Mouse (Mus musculus): ENCODE results near the gene Ttc6. TPM values are rescaled to one million over a fixed set of nuclear protein-coding genes. Genes with fewer than 3 reads are reported as not detected.

Gene Ttc6
- polyA plus RNA-seq (2017; shearing (Covaris generic)) = under 1 TPM in 1 of 2 experiments, not detected in 1; 0.09 TPM

- no peak for ATAC-seq
Observed at GRCm38 (mm10) chr12:57563909-57564308, at the start of gene Ttc6. TSS of gene Ttc6 (plus strand) at chr12:57564113.

GRCm38 (mm10) chr12:57514552-57514951, 49.4 kb upstream of the Ttc6 start:
- ATAC-seq = no peak

- ATAC-seq = no peak
Observed at GRCm38 (mm10) chr12:57515702-57516377, 48.1 kb upstream of the Ttc6 start.

GRCm38 (mm10) chr12:57528335-57528734, 35.6 kb upstream of the Ttc6 start:
- no peak for ATAC-seq

- ATAC-seq = no peak
Observed at GRCm38 (mm10) chr12:57530474-57530873, 33.4 kb upstream of the Ttc6 start.

GRCm38 (mm10) chr12:57534517-57534878, 29.4 kb upstream of the Ttc6 start:
- ATAC-seq = no peak

- no peak for ATAC-seq
Observed at GRCm38 (mm10) chr12:57534879-57535611, 28.9 kb upstream of the Ttc6 start.

GRCm38 (mm10) chr12:57536056-57536908, 27.6 kb upstream of the Ttc6 start:
- no peak for ATAC-seq

GRCm38 (mm10) chr12:57536909-57537670, 26.8 kb upstream of the Ttc6 start:
- no peak for ATAC-seq

GRCm38 (mm10) chr12:57537791-57538587, 25.9 kb upstream of the Ttc6 start:
- ATAC-seq = no peak

GRCm38 (mm10) chr12:57538588-57539550, 25.0 kb upstream of the Ttc6 start:
- ATAC-seq = no peak

- no peak for ATAC-seq
Observed at GRCm38 (mm10) chr12:57539551-57539985, 24.3 kb upstream of the Ttc6 start.

- ATAC-seq = no peak
Observed at GRCm38 (mm10) chr12:57541118-57541517, 22.8 kb upstream of the Ttc6 start.

GRCm38 (mm10) chr12:57541931-57542745, 21.8 kb upstream of the Ttc6 start:
- no peak for ATAC-seq

GRCm38 (mm10) chr12:57542746-57543626, 20.9 kb upstream of the Ttc6 start:
- no peak for ATAC-seq

- ATAC-seq = no peak
Observed at GRCm38 (mm10) chr12:57543627-57543991, 20.3 kb upstream of the Ttc6 start.

- ATAC-seq = no peak
Observed at GRCm38 (mm10) chr12:57544641-57545370, 19.1 kb upstream of the Ttc6 start.
